Mouse (Mus musculus): ENCODE data around the gene Prmt3. TPM values are rescaled to one million over a fixed set of nuclear protein-coding genes. Genes with fewer than 3 reads are reported as not detected.

Gene Prmt3
- total RNA-seq, 2 experiments from 2014 or later = 10.1 to 10.2 TPM

DNA sequence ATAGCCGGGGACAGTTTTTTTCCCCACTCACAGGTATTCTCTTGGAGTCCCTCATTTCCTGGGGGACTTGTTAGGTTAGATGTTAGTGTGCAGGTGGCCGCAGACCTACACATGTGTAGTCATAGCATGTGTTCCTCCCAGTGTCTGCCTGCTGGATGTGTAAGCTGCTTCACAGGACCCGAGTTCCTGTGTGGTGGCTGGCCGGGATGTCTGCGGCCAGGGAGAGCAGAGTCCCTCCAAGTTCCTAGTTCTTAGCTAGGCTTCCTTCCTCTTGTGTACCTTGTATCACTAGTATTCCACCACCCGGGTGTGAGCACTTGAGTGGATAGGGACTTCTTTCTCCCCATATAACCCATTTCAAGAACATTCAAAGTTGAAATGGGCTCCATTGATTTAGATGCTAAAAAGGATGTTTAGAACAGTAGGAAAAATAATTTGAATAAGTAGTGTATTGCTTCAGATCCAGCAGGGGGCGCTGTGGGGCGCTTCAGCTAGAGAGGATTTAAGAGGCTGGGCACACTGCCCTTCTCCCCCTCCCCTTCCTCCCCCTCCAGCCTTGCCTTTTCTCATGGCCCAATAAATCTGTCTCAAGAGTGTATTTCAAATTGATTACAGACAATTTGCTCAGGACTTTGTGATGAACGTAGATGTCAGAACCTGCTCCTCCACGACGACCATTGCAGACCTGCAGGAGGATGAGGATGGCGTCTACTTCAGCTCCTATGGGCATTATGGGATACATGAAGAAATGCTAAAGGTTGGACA, 8.7 kb downstream of the Prmt3 start:
- intact Hi-C loops (cut with DNase I) = no loop called here

DNA sequence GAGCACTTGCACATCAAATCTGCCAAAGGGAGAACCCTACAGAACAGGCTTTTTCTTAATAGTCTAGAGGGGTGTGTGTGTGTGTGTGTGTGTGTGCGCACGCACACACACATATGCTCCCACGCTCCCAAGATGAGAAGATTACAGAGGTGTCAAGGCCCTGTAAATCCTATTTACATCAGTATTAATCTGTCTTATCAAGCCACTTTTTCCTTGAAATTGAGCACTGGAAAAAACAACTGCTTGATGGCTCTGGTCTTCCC, 9.2 kb downstream of the Prmt3 start:
- intact Hi-C loops (cut with DNase I) = no loop called here
- no peak for DNase-seq

More for the DNA sequence above, 8.7 kb downstream of the Prmt3 start:
- peak; percentile 58 to 64 for DNase-seq

DNA sequence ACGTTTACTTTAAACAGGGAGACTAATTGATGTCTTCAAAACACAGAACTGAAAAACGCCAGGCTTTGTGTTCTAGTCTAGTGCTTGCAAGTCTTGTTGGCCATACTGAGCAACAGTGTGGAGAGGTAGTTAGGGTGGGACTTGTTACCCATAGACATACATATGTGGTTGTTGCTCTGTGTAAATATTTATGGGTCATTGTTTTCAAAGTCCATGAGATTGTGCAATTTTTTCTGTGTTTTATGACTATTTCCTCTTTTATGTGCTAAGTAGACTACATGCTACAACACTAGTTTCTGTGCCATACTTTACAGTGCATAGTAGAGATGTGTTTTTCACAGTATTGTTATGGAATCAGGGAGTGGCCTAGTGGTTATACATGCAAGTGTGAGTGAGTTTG, 16.2 kb downstream of the Prmt3 start:
- intact Hi-C loops (cut with DNase I) = no loop called here
- no peak for DNase-seq

DNA sequence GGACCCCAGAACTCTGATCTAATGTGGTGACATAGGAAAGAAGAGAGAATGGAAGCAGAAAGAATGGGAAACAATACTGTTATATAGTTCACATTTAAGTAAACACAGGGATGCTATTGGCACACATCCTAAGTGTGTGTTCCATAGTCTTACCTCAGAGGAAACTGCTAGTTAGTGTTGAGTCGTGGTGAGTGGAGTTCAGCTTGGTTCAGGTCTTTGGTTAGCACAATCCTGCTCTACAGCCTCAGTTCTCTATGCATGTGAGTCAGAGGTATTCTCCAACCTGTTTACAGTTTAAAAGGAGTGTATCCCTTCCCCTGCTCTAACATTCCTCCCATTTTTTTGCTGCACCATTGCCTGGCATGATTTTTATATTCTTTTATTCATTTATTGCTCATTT, 19.0 kb downstream of the Prmt3 start:
- intact Hi-C loops (cut with DNase I) = no loop called here
- no peak for DNase-seq

DNA sequence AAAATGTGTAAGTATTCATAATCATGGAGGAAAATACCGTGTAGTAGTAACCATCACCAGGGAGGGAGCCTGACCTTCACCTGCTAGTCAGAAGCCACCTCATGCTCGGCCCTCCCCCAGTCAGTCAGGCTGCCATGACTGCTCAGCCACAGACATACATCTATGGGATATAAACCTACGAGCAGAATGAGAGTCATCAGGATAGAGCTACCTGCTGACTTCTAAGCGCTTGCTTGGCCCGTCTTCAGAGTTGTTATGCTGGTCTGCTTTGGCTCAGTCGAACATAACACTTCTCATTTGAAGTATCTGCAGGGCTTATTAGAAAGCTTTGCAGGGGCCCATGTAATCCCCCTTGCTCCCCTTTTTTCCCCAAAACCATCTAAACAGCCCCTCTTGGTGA, 25.4 kb downstream of the Prmt3 start:
- intact Hi-C loops (cut with DNase I) = no loop called here

DNA sequence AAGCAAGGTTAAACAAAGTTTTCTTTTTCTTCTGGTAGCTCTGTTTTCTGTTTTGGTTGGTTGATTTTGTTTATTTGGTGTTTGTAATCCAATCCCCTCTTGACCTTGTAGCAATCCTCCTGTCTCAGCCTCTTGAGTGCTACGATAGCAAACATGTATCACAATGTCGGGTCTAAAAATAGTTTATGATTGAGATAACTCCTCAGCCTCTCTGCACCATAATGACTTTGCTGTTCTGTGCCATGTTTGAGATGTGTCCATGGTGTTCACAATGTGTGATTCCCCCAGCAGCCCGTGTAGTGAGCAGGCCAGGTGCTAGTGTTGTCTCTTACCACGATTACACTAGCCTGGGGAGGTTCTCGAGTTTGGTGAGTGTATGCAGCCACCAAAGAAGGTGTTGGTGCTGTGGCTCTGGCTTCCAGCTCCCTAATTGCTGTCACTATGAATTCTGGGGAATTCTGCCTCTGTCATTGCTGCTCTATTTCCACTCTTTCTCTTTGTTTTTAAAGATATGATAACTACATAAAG, 26.6 kb downstream of the Prmt3 start:
- intact Hi-C loops (cut with DNase I) = no loop called here
- no peak for DNase-seq

More for the DNA sequence above, 25.4 kb downstream of the Prmt3 start:
- no peak for DNase-seq

DNA sequence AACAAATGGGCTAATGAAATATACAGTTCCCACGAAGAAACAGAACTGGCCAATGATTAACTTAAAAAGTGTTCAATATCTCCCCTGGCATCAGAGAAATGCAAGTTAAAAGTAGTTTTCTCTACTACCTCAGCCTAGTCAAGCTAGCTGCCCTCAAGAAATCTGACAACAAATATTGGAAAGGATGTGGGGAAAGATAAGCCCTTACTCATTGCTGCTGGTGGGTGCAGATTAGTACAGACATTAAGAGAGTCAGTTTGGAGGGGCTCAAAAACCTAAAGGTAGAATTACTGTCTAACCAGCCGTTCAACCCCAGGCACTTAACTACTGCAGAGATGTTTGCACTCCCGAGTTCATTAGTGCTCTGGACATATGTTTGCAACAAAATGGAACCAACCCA, 27.5 kb downstream of the Prmt3 start:
- no peak for DNase-seq

DNA sequence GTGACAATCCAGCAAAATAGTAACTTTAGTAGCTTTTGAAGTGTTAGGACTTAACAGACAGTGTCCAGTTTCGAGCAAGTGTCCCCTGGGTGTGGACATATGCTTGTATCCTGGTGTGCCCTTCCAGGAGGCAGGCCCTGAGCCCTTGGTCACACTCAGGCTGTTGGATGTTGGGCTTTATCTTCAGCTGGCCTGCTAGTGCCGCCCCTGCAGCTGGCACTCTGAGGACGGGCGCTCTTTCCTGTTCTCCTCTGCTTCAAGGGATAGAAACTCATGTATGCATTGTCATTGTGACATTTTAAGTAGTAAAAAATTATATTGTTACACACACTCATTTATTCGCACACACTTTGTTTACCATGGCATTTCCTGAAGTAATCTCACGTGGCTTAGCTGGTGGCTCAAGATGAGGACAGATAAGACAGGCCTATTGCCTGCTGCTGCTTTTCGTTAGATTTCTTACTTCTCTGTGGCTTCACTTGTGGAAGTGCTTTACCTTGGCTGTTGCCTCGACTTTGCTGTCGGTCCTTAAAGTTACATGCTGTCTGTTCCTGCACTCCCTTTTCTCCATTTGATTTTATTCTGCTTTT, 29.0 kb downstream of the Prmt3 start:
- no peak for DNase-seq
- intact Hi-C loops (cut with DNase I) = no loop called here

More for the DNA sequence above, 27.5 kb downstream of the Prmt3 start:
- intact Hi-C loops (cut with DNase I) = no loop called here

DNA sequence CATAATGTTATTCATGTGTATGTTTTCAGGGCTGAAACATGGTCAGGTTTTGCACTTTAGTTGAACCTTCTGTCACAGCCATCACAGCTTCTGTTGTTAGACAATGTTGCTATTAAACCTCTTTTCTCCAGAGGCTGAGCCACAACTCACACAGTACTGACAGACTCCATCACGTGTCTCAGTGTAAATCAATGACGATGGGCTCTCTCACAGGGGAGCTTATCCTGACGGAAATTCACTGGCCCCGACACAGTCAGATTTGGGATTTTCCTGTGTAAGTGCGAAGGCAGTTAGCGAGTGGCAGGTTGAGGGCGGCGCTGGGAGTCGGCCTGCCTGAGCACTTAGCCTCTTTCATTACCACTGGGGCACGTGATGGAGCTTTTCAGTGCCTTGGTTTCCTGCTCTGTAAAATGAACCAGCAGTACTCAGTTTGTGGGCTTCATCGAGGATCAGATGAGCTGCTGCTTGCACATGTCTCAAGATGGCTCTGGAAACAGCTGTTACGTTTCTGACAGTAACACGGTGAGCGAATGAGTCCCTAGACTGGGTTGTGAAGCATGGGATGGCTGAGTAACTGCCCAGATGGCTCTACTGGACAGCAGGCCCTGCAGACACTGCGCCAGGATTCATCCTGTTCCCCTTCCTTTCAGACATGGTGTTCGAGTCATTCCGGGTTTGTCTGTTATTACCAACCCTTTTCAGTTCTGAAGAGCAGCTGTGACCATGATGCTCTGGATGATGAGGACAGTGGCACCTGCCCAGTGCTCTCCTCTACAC, 29.9 kb downstream of the Prmt3 start:
- no peak for DNase-seq
- intact Hi-C loops (cut with DNase I) = no loop called here

DNA sequence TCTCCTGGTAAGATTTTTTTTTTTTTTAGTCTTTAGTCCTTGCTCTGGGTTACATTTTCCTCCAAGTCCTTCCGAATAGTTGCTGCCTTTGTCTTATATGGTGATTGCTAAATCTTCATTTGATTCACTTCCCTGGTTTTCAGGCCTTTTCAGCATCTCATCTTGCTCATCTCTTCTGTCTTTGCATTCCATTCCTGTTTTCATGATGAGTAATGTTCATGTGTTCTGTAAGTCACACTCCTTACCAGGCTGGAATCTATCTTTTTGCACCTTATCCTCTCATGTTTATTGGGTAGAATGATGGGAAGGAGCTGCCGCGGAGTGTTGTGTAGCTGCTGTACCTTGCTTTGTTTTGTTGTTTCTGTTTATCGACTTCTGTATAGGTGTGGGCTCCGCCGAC, 31.0 kb downstream of the Prmt3 start:
- DNase-seq = no peak
- intact Hi-C loops (cut with DNase I) = no loop called here

DNA sequence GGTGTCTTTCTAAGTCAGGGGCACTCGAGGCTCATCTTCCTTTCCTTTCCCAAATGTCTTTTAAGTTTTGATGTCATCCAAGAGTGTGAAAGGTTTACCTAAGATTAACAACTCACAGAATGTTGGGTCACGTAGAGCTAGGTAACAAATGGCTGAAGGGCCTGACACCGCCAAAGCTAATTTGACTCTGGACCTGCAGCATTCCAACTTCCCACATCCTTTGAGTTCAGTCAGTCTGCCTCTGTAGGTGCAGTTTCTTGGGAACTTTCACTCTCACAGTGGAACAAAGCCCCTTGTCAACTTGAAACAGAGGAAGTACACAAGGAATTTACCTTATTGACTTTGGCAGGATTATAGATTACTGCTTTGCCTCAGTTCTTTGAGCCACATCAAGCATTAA, 31.4 kb downstream of the Prmt3 start:
- no peak for DNase-seq
- intact Hi-C loops (cut with DNase I) = no loop called here

DNA sequence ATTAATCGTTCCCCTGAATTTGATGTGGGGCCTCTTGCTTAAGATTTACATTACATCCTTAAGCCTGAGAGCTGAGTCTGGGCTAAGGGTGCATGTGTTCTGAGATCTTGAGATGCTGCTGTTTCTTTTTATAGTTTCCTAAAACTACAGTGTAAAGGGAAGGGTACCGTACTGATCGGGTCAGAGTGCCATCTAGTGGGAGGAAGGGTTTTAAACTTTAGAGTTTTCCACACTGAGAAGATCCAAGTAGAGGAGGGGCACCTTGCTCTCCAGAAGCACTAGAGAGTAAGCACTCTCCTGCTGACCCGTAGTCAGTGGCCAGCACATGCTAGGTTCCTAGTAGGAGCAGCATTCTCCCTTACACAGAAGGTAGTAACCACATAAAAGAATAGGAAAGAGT, 33.2 kb downstream of the Prmt3 start:
- peak in 1 of 2 experiments; percentile 2 for DNase-seq
- intact Hi-C loops (cut with DNase I) = loop anchor here (5.0 kb wide), 1 partner anchor 66 kb away; no protein-coding TSS in a partner anchor

DNA sequence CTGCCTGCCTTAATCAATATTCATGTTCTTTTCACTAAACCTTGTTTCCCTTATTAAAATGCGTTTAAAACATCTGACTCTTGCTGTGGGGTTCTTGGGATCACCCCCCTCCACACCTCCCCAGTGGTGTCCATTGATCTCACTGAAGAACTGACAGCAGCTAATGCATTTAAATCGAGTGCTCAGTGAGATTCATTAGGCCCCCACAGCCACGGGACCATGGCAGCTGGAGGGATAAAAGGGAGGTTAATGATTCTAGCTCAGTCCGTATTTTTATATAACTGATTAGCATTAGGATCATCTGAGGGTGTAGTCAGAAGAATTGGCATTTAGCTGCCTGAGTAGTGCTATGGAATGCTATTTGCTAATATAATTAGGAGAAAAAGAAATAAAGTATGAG, 41.2 kb downstream of the Prmt3 start:
- no peak for DNase-seq
- intact Hi-C loops (cut with DNase I) = no loop called here

DNA sequence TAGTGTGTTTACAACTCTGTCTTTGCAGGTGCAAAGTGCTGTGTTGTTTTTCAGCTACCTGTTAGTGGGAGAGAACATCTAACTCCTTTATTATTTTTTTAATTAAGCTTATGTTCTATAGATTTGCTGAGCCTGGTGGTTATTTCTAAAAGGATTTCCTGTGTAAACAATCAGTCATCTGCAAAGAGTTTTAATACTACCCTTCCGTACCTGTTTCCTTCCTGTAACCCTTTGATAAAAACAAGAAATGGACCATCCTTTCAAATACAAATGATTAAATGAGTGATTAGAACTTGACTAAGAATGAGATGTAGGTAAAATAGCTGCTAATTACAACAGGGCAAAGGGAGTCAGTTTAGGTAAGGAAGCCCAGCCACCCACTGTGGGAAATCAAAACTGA, 43.2 kb downstream of the Prmt3 start:
- intact Hi-C loops (cut with DNase I) = no loop called here

DNA sequence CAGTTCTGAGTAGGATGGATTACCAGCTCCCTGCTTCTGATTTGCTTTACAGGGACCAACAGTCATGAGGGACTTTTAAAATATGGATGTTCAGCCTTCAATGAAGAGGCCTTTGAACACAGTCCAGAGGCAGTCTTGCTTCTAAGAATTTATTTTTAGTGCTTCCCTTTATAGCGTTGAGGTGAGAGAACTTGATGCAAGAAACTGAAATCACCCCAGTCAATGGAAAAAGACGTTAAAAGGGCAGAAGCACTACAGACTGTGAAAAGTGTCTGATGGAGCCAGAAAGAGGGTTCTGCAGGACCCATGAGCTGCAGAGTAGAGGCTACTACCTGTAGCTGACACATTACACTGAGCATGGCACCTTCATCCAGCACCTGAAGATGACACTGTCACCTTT, 43.9 kb downstream of the Prmt3 start:
- no peak for DNase-seq
- intact Hi-C loops (cut with DNase I) = no loop called here

More for the DNA sequence above, 43.2 kb downstream of the Prmt3 start:
- DNase-seq = no peak

DNA sequence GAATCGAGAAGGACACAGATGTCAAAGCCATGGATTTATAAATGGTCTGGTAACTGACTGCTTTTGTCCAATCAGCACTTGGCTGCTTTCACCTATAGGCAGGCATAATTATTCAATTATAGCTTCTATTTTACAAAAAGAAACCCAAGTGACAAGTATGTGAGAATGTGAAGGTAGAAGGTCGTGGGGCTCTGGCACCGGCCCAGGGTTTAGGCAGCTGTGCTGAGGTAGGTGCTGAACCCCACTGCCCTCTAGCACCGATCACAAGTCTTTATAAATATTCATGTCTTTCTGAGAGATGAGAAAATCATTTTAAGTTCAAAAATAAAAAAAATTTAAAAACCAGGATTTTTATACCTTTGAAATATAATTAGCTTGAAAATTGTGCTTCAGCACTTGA, 45.4 kb downstream of the Prmt3 start:
- no peak for DNase-seq
- intact Hi-C loops (cut with DNase I) = no loop called here

DNA sequence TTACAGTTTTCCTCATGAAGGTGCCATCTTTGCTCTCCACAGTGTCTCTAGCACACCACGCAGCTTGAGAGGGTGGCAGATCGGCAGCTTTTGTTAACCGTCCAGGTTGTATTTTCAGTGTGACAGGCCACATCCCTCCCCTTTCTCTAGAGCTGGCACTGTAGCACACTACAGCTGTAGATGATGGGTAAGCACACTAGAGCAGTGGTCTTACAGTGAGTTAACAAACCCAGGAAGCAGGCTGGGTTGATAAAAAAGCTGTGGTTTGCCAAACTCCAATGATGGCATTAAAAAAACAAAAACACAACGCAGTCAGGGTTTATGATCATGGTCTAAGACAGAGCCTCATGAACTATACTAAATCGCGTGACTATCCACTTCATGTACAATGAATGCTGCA, 45.9 kb downstream of the Prmt3 start:
- DNase-seq = no peak
- intact Hi-C loops (cut with DNase I) = no loop called here

DNA sequence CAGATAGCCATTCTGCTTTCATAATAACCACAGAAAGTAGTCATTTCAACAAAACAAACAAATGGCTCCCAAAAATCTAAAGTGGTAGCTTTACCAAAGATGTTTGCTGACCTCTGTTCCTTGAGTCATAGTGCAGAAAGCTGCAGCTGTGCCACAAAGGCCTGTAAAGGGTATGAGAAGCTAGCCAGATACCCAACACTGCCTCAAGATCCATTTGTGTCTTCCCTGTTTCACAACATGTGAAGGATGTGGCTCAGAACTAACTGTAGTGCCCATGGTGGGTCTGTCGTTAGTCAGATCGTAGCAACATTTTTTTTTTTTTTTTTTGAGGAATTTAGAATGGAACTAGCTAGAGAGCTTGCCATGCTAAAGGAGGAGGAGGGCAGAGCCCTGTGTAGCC, 46.4 kb downstream of the Prmt3 start:
- intact Hi-C loops (cut with DNase I) = no loop called here
- DNase-seq = no peak

DNA sequence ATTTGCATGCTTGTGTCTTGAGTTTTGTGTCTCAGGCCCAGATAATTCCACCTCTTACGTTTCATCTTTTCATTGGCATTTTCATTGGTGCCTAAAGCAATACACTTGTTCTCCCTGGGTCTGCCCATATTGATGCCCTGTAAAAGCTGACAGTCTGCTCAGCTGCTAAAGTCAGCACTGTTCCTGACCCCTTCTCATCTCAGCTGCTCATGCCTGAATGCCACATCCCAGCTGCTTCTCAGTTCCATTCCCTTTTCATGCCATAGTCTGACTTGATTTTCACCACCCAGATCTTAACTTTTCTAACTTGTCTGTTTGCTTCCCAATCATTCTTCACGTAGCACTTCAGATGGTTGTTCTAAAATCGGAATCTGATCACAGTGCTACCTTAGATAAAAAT, 47.3 kb downstream of the Prmt3 start:
- DNase-seq = no peak
- intact Hi-C loops (cut with DNase I) = no loop called here

DNA sequence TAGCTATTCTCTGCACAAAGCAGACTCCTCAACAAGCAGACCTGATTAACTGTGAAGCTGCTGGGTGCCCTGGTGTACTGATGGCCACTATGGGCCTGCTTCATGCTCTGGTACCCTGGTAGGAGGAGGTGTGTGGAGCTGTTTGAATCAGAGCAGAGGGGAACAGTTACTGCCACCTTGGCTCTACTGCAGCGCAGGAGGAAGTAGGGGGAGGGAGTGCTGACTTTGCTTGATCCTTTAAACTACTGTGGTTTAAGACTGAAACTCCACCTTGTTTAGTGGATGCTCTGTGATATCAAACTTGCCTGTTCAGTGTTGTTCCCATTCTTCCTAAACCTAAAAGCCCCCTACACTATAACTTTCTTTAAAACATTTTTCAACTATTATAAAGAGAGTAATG, 49.8 kb downstream of the Prmt3 start:
- intact Hi-C loops (cut with DNase I) = no loop called here
- no peak for DNase-seq

DNA sequence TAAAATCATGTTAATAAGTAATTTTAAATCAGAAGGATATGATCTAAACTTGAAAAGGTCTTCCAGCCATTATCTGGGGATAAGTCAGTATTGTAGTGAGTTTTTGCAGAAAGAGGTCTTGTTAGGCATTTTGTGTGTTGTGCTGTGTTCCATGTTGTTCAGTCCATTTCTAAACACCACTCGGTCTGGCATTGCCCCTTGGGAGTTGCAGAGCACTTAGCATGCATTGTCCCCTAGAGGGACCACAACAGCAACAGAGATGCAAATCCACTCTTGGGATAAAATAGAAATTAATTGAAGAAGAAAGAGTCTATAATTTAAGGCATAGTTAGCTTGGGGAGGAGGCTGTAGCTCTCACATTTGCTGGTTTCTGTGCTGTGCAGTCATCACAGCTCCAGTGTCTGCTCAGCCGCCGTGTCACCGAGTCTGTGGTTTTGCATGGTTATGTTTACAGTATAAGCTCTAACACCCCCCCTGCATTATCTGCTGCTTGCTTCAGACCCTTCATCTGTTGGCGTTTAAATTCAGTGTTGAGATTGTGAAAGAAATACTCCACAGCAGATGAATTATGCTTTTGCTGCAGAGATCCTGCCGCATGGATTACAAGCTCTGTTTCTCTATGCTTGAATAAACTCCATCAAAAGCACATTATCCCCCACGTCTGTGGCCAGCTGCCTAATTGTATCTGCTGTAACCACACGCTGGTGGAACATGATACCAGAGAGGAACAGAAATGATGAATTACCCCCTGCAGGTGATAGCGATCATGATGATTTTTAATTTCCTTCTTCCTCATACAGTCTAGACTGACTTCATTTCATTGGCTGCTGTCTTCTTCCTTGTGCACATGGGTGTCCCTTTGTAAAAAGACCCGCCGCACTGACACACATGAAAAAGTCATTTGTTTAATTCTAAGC, 64.5 kb downstream of the Prmt3 start:
- no peak for DNase-seq

More for the DNA sequence above, 64.5 kb downstream of the Prmt3 start:
- intact Hi-C loops (cut with DNase I) = no loop called here

Measured in heart, postnatal 14 days (tissue).